Mouse (Mus musculus) ES-Bruce4 (cell line): ENCODE measurements around the gene Dner. TPM values are rescaled to one million over a fixed set of nuclear protein-coding genes. Genes with fewer than 3 reads are reported as not detected.

Experiments
- H3K27ac ChIP-seq: 2 replicates; pipeline ENCODE4 v1.5.1; 2012; ENCODE audit warnings: low read length, inconsistent platforms; ENCODE audit not compliant: insufficient read depth
- H3K27me3 ChIP-seq: 2 replicates; pipeline ENCODE4 v1.6.1; 2012; ENCODE audit warnings: mild to moderate bottlenecking, low read length, inconsistent platforms; ENCODE audit not compliant: control insufficient read depth, poor library complexity, insufficient read depth, severe bottlenecking
- H3K36me3 ChIP-seq: 2 replicates; pipeline ENCODE4 v1.6.1; 2012; ENCODE audit warnings: inconsistent platforms, mild to moderate bottlenecking, low read length, moderate library complexity; ENCODE audit not compliant: control insufficient read depth, poor library complexity, insufficient read depth, severe bottlenecking
- H3K4me1 ChIP-seq: one replicate; pipeline ENCODE4 v1.8.1; 2011; ENCODE audit warnings: low read length; ENCODE audit not compliant: control insufficient read depth, insufficient read depth
- H3K4me3 ChIP-seq: 2 replicates; pipeline ENCODE4 v1.5.1; 2011; ENCODE audit warnings: low read depth, mild to moderate bottlenecking, low read length
- H3K9ac ChIP-seq: 2 replicates; pipeline ENCODE4 v1.6.1; 2012; ENCODE audit warnings: low read depth, mild to moderate bottlenecking, inconsistent platforms; ENCODE audit not compliant: poor library complexity, severe bottlenecking
- H3K9me3 ChIP-seq: replicated peaks from 2 replicates; pipeline ENCODE4 v1.6.1; 2012; ENCODE audit warnings: mild to moderate bottlenecking, low read length, inconsistent platforms; ENCODE audit not compliant: control insufficient read depth, poor library complexity, insufficient read depth, severe bottlenecking
- CTCF ChIP-seq: IDR thresholded peaks from one replicate; pipeline ENCODE4 v1.8.1; 2011; ENCODE audit warnings: low read depth, low read length
- EP300 ChIP-seq: IDR thresholded peaks from 2 replicates; pipeline ENCODE4 v1.6.1; 2011; ENCODE audit warnings: low read depth, low read length; ENCODE audit not compliant: insufficient read depth
- POLR2A ChIP-seq: IDR thresholded peaks from one replicate; pipeline ENCODE4 v1.8.1; 2011; ENCODE audit warnings: low read length; ENCODE audit not compliant: insufficient read depth
- polyA plus RNA-seq: library from polyadenylated mRNA; stranded (reverse); fragments of >200 nt; gene quantifications from 2 replicates; pipeline ENCODE4 v1.2.4, GENCODE M21; 2011; ENCODE audit warnings: low read depth; ENCODE audit not compliant: missing spikeins, insufficient read depth, insufficient read length

Gene Dner
- polyA plus RNA-seq, 1 experiment: 9.5 TPM

GRCm38 (mm10) chr1:84419416-84419815, 276.6 kb downstream of the Dner start:
- no peak overlapping the region for H3K9ac ChIP-seq
- no peak overlapping the region for H3K27ac ChIP-seq
- H3K27me3 ChIP-seq: no peaks in the 10 kb centered on the region
- TF ChIP-seq CTCF: no peak
- TF ChIP-seq POLR2A: no peak
- TF ChIP-seq EP300: no peak
- no peaks in the 10 kb centered on the region for H3K36me3 ChIP-seq
- no peaks in the 10 kb centered on the region for H3K4me1 ChIP-seq
- H3K9me3 ChIP-seq: no peaks in the 10 kb centered on the region
- no peak overlapping the region for H3K4me3 ChIP-seq

GRCm38 (mm10) chr1:84418511-84418910, 277.5 kb downstream of the Dner start:
- no peak overlapping the region for H3K4me3 ChIP-seq
- no peaks in the 10 kb centered on the region for H3K36me3 ChIP-seq
- H3K27ac ChIP-seq: no peak overlapping the region
- no peak for TF ChIP-seq EP300
- no peak for TF ChIP-seq POLR2A
- TF ChIP-seq CTCF: peak; percentile 12
- no peaks in the 10 kb centered on the region for H3K4me1 ChIP-seq
- H3K9me3 ChIP-seq: no peaks in the 10 kb centered on the region
- no peaks in the 10 kb centered on the region for H3K27me3 ChIP-seq
- H3K9ac ChIP-seq: no peak overlapping the region

- H3K27me3 ChIP-seq: no peaks in the 10 kb centered on the region
- H3K9me3 ChIP-seq: no peaks in the 10 kb centered on the region
- H3K4me3 ChIP-seq: no peak overlapping the region
- no peak overlapping the region for H3K9ac ChIP-seq
- no peaks in the 10 kb centered on the region for H3K4me1 ChIP-seq
- TF ChIP-seq POLR2A: no peak
- TF ChIP-seq CTCF: no peak
- TF ChIP-seq EP300: no peak
- H3K36me3 ChIP-seq: no peaks in the 10 kb centered on the region
- no peak overlapping the region for H3K27ac ChIP-seq
These were observed 278.2 kb downstream of the Dner start for GRCm38 (mm10) chr1:84417761-84418238.

GRCm38 (mm10) chr1:84417276-84417675, 278.7 kb downstream of the Dner start:
- Histone ChIP-seq H3K27ac (no peak overlapping the region), H3K27me3 (no peaks in the 10 kb centered on the region), H3K4me3 (no peak overlapping the region), H3K36me3 (no peaks in the 10 kb centered on the region), H3K9me3 (no peaks in the 10 kb centered on the region), H3K4me1 (no peaks in the 10 kb centered on the region), H3K9ac (no peak overlapping the region)
- TF ChIP-seq CTCF (no peak), EP300 (no peak), POLR2A (no peak)

GRCm38 (mm10) chr1:84414464-84414863, 281.6 kb downstream of the Dner start:
- H3K9me3 ChIP-seq: no peaks in the 10 kb centered on the region
- H3K9ac ChIP-seq: no peak overlapping the region
- H3K27me3 ChIP-seq: no peaks in the 10 kb centered on the region
- TF ChIP-seq CTCF: no peak
- TF ChIP-seq EP300: no peak
- TF ChIP-seq POLR2A: no peak
- H3K27ac ChIP-seq: no peak overlapping the region
- H3K36me3 ChIP-seq: no peaks in the 10 kb centered on the region
- no peaks in the 10 kb centered on the region for H3K4me1 ChIP-seq
- no peak overlapping the region for H3K4me3 ChIP-seq

- H3K4me1 ChIP-seq: peaks cover 4% of the 10 kb centered on the region
These were observed 286.5 kb downstream of the Dner start for GRCm38 (mm10) chr1:84409514-84409913.

More at GRCm38 (mm10) chr1:84409514-84409913, 286.5 kb downstream of the Dner start:
- TF ChIP-seq POLR2A: no peak
- no peak for TF ChIP-seq EP300
- no peak for TF ChIP-seq CTCF
- H3K36me3 ChIP-seq: no peaks in the 10 kb centered on the region
- no peak overlapping the region for H3K4me3 ChIP-seq
- no peak overlapping the region for H3K27ac ChIP-seq
- no peak overlapping the region for H3K9ac ChIP-seq
- no peaks in the 10 kb centered on the region for H3K9me3 ChIP-seq
- H3K27me3 ChIP-seq: no peaks in the 10 kb centered on the region
